Mouse (Mus musculus) midbrain, embryonic 14.5 days (tissue): ENCODE results near the gene Ttc22. TPM values are rescaled to one million over a fixed set of nuclear protein-coding genes. Genes with fewer than 3 reads are reported as not detected.

Experiments used
- ATAC-seq: fragments of 200-750 bp; cut with Nextera tagmentation; 2 replicates; pipeline ENCODE4 v1.8.0; 2017; ENCODE audit warnings: moderate number of reproducible peaks, moderate library complexity; ENCODE audit not compliant: low FRiP score, low TSS enrichment
- DNase-seq: peaks from one replicate; pipeline ENCODE4 v3.0.0-alpha.2; 2015
- H3K27ac ChIP-seq: fragments of 300-500 bp; sonication (generic); replicated peaks from 2 replicates; pipeline ENCODE4 v1.5.1; 2014; ENCODE audit warnings: mild to moderate bottlenecking, low read depth, low read length, moderate library complexity
- H3K27me3 ChIP-seq: fragments of 300-500 bp; sonication (generic); 2 replicates; pipeline ENCODE4 v1.6.1; 2014; ENCODE audit warnings: low read length, control low read depth, mixed read lengths; ENCODE audit not compliant: control insufficient read depth, insufficient read depth
- H3K36me3 ChIP-seq: fragments of 300-500 bp; sonication (generic); 2 replicates; pipeline ENCODE4 v1.6.1; 2014; ENCODE audit warnings: low read length, control low read depth; ENCODE audit not compliant: control insufficient read depth, insufficient read depth
- H3K4me1 ChIP-seq: fragments of 300-500 bp; sonication (generic); 2 replicates; pipeline ENCODE4 v1.6.1; 2014; ENCODE audit warnings: mild to moderate bottlenecking, antibody characterized with exemption, low read length, control low read depth; ENCODE audit not compliant: control insufficient read depth, insufficient read depth
- H3K4me2 ChIP-seq: fragments of 300-500 bp; sonication (generic); 2 replicates; pipeline ENCODE4 v1.6.1; 2014; ENCODE audit warnings: mild to moderate bottlenecking, low read length, moderate library complexity
- H3K4me3 ChIP-seq: fragments of 300-500 bp; sonication (generic); replicated peaks from 2 replicates; pipeline ENCODE4 v1.5.1; 2014; ENCODE audit warnings: low read depth, low read length
- H3K9ac ChIP-seq: fragments of 300-500 bp; sonication (generic); replicated peaks from 2 replicates; pipeline ENCODE4 v1.6.1; 2014; ENCODE audit warnings: mild to moderate bottlenecking, low read length, moderate library complexity
- H3K9me3 ChIP-seq: fragments of 300-500 bp; sonication (generic); 2 replicates; pipeline ENCODE4 v1.6.1; 2016; ENCODE audit warnings: low read length, control low read depth, mixed read lengths; ENCODE audit not compliant: control insufficient read depth
- WGBS: fragments of 180-500 bp; shearing (Covaris S2); extraction: QIAGEN DNeasy Blood & Tissue Kit; methylation state at CpG from one replicate; pipeline ENCODE4 v1.1.7; 2014; 5-methylcytosine and 5-hydroxymethylcytosine counted together
- polyA plus RNA-seq: library from polyadenylated mRNA; unstranded; fragments of >200 nt; fragmentation: Nextera tagmentation; extraction: Ambion mirVana; gene quantifications from 2 replicates; pipeline ENCODE4 v1.2.1, GENCODE M21; 2014

Gene Ttc22
- polyA plus RNA-seq, 1 experiment from 2014 or later, result 3.3 TPM

DNA sequence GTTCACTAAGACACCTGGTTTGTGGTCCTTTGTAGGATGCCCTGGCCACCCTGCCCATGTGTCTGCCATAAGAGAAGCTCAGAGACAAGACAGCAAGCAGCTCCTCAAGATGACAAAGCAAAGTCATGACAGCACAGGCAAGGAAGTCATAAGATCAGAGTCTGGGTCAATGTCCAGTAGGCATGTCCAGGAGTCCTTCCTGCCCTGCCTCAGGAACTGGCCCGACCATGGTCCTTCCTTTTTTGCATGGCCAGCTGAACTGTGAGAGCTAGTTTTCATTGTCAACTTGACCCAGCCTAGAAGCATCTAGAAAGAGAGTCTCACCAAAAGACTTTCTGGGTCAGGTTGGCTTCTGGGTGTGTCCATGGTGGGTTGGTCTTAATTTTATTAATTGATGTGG is 14.3 kb upstream of the Ttc22 start:
- H3K36me3 ChIP-seq, result no peaks in the 10 kb centered on the region
- no peak for ATAC-seq
- no peak for DNase-seq
- no peak overlapping the region for H3K4me3 ChIP-seq
- no peak overlapping the region for H3K9ac ChIP-seq
- H3K9me3 ChIP-seq, result no peaks in the 10 kb centered on the region
- H3K27ac ChIP-seq, result no peak overlapping the region
- 92% methylated on average over 1 of the region's 1 CpGs for WGBS
- H3K27me3 ChIP-seq, result no peaks in the 10 kb centered on the region
- no peaks in the 10 kb centered on the region for H3K4me1 ChIP-seq
- H3K4me2 ChIP-seq, result no peak overlapping the region

DNA sequence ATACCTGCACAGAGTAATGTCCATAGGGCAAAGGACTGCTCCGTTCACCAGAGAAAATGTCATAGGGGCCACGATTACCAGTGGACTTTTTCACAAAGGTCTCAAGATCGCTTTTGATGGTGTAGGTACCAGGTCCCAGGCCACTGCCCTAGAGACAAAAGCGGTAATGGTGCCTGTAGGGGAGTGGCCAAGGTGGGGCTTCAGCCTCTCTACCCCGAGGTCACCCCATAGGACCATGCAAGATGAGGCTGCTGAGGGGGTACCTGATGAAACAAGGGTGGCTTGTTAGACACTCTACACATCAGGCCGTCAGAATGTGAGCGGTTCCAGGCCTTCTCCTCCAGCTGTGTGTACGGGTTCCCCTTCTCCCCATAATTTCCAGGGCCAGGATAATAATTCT is 9.1 kb upstream of the Ttc22 start:
- Histone ChIP-seq H3K36me3 (no peaks in the 10 kb centered on the region), H3K4me3 (no peak overlapping the region), H3K27me3 (peaks cover 5% of the 10 kb centered on the region; the same call in 1 of the 2 replicates), H3K27ac (no peak overlapping the region), H3K9me3 (no peaks in the 10 kb centered on the region), H3K9ac (no peak overlapping the region), H3K4me1 (peaks cover 6% of the 10 kb centered on the region; the same call in 1 of the 2 replicates), H3K4me2 (no peak overlapping the region)
- no peak for ATAC-seq
- no peak for DNase-seq
- 77% methylated on average over 8 of the region's 8 CpGs for WGBS

DNA sequence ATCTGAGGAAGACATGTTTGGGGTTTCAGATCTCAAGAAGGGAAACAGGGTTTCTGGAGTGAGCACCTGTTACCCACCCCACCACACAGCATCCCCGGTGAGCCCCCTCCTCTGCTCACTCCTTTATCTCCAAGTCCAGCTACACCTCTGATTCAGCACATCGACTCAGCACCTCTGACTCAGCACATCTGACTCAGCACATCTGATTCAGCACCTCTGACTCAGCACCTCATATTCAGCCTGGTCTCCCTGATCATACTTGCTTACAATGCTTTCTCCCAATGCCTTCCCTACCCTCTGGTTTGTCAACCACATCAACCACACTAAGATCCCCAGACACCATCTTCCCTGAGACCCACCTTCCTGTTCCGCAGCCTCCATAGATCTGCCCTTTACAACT is 8.7 kb upstream of the Ttc22 start:
- Histone ChIP-seq H3K36me3 (no peaks in the 10 kb centered on the region), H3K4me1 (peaks cover 6% of the 10 kb centered on the region; the same call in 1 of the 2 replicates), H3K4me3 (no peak overlapping the region), H3K27ac (no peak overlapping the region), H3K9ac (no peak overlapping the region), H3K4me2 (no peak overlapping the region), H3K27me3 (peaks cover 5% of the 10 kb centered on the region; the same call in 1 of the 2 replicates), H3K9me3 (no peaks in the 10 kb centered on the region)
- WGBS, result 80% methylated on average over 3 of the region's 3 CpGs
- ATAC-seq (no peak), DNase-seq (no peak)

DNA sequence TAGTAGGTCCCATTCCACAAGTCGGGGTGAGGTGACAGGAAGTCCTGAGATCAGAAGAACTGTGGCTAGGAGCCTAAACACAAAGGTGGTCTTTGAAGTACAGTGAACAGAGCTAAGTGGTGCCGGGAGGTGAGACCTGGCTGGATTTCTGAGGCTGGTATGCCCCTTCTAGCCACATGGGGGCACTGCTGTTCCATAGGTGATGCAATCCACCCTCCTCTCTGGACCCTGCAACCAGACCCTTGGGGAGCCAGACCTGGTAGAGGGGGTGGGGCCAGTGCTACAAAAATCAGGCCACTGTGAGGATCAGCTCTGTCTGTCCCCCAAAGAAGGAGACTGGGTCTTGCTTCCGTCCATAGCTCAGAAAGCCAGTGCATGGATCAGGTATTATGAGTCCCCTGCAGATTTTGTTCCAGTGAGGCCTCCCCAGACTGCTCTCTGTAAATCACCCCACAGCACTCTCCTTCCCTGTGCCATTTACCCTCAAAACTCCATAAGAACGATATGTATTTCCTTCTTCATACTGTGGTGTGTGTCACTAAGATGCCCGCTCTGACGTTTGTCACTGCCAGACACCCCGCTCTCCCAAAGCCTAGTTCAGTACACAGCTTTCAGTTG is 7.9 kb upstream of the Ttc22 start:
- Histone ChIP-seq H3K4me2 (no peak overlapping the region), H3K9ac (no peak overlapping the region), H3K36me3 (no peaks in the 10 kb centered on the region), H3K4me1 (peaks cover 6% of the 10 kb centered on the region; the same call in 1 of the 2 replicates), H3K9me3 (no peaks in the 10 kb centered on the region), H3K27me3 (peaks cover 5% of the 10 kb centered on the region; the same call in 1 of the 2 replicates), H3K27ac (no peak overlapping the region), H3K4me3 (no peak overlapping the region)
- 42% methylated on average over 7 of the region's 7 CpGs for WGBS
- ATAC-seq (peak; percentile 69; the same call in 1 of the 2 replicates), DNase-seq (peak; percentile 90)

DNA sequence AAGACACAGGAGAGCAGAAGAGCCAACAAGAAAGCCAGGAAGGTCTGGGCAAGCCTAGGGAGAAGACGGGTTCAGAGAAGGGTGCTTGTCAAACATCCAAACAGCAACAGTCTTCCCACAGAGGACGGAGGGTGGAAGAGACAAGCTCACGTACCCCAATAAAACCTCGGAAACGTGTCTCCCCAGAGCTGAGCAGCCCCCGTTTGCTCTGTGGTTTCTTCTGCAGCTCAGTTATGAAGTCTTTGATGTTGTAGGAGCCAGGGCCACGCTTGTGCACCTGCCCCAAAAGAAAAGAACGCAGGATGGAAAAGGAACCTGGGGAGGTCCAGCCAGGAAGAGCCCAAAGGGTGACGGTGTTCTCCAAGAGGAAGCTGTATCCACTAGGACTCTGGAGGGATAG is 7.4 kb upstream of the Ttc22 start:
- WGBS, result 86% methylated on average over 9 of the region's 9 CpGs
- H3K4me3 ChIP-seq, result no peak overlapping the region
- H3K9ac ChIP-seq, result no peak overlapping the region
- no peaks in the 10 kb centered on the region for H3K36me3 ChIP-seq
- no peak overlapping the region for H3K27ac ChIP-seq
- peaks cover 6% of the 10 kb centered on the region; the same call in 1 of the 2 replicates for H3K4me1 ChIP-seq
- no peaks in the 10 kb centered on the region for H3K9me3 ChIP-seq
- H3K4me2 ChIP-seq, result no peak overlapping the region
- H3K27me3 ChIP-seq, result peaks cover 5% of the 10 kb centered on the region; the same call in 1 of the 2 replicates
- DNase-seq (no peak), ATAC-seq (no peak)

DNA sequence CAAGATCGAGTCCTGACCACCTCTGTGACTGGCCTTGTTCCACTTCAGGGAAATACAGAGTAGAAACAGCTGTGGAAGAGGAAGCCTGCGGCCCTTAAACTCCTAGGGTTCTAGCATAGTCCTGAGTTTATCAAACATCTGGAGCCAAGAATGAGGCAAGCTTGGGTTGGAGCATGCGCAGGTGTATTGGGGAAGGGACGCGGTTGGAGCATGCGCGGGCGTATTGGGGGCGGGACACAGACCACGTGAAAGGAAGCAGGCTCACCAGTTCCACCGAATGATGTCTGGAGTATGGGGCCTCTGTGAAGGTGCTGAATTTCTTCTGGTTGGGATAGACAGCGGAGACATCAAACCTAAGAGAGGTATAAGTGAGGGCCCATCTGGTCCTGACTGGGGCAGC is 6.6 kb upstream of the Ttc22 start:
- H3K27ac ChIP-seq, result no peak overlapping the region
- peaks cover 5% of the 10 kb centered on the region; the same call in 1 of the 2 replicates for H3K27me3 ChIP-seq
- WGBS, result 82% methylated on average over 12 of the region's 12 CpGs
- no peak overlapping the region for H3K4me3 ChIP-seq
- H3K9me3 ChIP-seq, result no peaks in the 10 kb centered on the region
- H3K9ac ChIP-seq, result no peak overlapping the region
- H3K4me1 ChIP-seq, result peaks cover 6% of the 10 kb centered on the region; the same call in 1 of the 2 replicates
- no peak for DNase-seq
- ATAC-seq, result no peak
- no peak overlapping the region for H3K4me2 ChIP-seq
- H3K36me3 ChIP-seq, result no peaks in the 10 kb centered on the region

DNA sequence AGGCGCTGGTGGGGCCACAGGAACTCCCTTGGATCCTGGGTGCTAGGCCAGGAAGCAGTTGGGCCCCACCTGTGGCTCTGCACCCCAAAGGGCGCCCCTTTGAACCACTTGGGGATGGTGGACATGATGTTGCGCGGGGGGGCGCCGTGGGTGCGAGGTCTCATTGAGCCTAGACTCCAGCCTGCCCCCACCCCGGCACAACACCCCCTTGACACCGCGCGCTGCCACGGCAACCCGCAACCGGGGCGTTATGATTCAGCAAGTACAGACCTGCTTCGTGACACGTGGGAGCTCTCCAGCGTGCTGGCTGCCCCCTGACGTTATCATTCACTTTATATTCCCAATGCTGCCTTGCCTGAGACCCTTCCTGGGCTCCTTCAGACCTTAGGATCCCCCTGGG is 5.2 kb upstream of the Ttc22 start, which contains the start of gene Lexm:
Gene Lexm, minus strand, starts transcription at position 186 of the 400 bp plus-strand sequence.
- H3K27ac ChIP-seq, result no peak within 1 kb of the TSS
- H3K9me3 ChIP-seq, result no peaks in the 10 kb centered on the region
- WGBS, result under 1% methylated on average over 19 of the region's 19 CpGs
- H3K4me2 ChIP-seq, result peak within 1 kb of the TSS; percentile 48
- peaks cover 6% of the 10 kb centered on the region; the same call in 1 of the 2 replicates for H3K4me1 ChIP-seq
- DNase-seq (peak; percentile 33), ATAC-seq (no peak)
- peak within 1 kb of the TSS; percentile 26 for H3K9ac ChIP-seq
- H3K27me3 ChIP-seq, result peaks cover 11% of the 10 kb centered on the region
- H3K4me3 ChIP-seq, result no peak within 1 kb of the TSS
- H3K36me3 ChIP-seq, result no peaks in the 10 kb centered on the region

DNA sequence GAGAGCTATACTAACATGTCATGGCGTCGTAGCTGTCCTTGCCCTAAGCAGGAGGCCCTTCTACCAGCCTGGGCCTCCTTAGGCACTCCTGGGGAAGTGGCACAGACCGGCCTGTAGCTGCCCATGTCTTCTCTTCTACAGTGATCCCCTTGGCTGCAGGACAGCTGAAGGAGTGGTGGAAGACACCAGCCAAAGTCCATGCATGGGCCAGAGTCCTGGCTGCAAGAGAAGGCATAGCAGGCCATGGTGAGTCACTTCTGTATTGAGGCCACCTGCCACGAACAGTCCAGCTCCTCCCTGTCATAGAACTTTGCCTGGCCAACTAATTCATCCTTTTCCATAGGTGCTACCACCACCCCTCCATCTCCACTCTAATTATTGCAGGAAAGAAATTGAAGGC is 3.3 kb upstream of the Ttc22 start:
- no peak overlapping the region for H3K9ac ChIP-seq
- no peak for ATAC-seq
- DNase-seq, result no peak
- no peak overlapping the region for H3K27ac ChIP-seq
- no peaks in the 10 kb centered on the region for H3K36me3 ChIP-seq
- H3K4me1 ChIP-seq, result peaks cover 6% of the 10 kb centered on the region; the same call in 1 of the 2 replicates
- H3K27me3 ChIP-seq, result peaks cover 12% of the 10 kb centered on the region
- no peak overlapping the region for H3K4me3 ChIP-seq
- no peak overlapping the region for H3K4me2 ChIP-seq
- H3K9me3 ChIP-seq, result no peaks in the 10 kb centered on the region
- WGBS, result 87% methylated on average over 4 of the region's 4 CpGs

DNA sequence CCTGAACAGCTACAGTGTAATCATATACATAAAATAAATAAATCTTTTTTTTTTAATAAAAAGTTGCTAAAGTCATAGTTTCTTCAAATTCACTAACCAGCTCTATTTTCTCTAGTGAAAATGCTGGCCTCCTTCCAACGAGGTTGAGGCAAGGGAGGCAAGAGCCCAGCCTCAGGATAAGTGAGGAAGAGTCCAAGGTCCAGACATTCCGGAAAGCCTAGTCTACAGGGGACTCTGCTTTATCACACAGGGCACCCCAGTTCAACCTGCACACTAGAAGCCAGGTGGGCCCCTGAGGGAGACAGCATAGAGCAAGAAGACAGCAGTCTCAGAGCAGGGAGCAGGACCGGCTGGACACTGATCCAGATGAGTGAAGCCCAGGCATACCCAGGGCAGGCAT is 804 bp upstream of the Ttc22 start:
- ATAC-seq (no peak), DNase-seq (no peak)
- H3K9me3 ChIP-seq, result no peaks in the 10 kb centered on the region
- WGBS, result 68% methylated on average over 3 of the region's 3 CpGs
- H3K4me1 ChIP-seq, result peaks cover 6% of the 10 kb centered on the region; the same call in 1 of the 2 replicates
- H3K27me3 ChIP-seq, result peaks cover 12% of the 10 kb centered on the region
- no peak overlapping the region for H3K4me2 ChIP-seq
- no peak overlapping the region for H3K27ac ChIP-seq
- no peak overlapping the region for H3K9ac ChIP-seq
- no peaks in the 10 kb centered on the region for H3K36me3 ChIP-seq
- H3K4me3 ChIP-seq, result no peak overlapping the region
